Mouse (Mus musculus): ENCODE results near the gene Nsd2. TPM values are rescaled to one million over a fixed set of nuclear protein-coding genes. Genes with fewer than 3 reads are reported as not detected.

The Nsd2 gene
- total RNA-seq, 1 experiment from 2014 or later = 126 TPM

Other genes starting within 250 kb of the Nsd2 start
- 13.3 and 18.6 TPM in 2 replicates for gene Fam53a, start 191.1 kb upstream of the Nsd2 start, total RNA-seq (2017)
- 0.20 and 0.81 TPM in 2 replicates for gene Gm9903, start 190.8 kb upstream of the Nsd2 start, total RNA-seq (2017)
- gene Slbp, start 168.2 kb upstream of the Nsd2 start, total RNA-seq (2017) = 220 and 242 TPM in 2 replicates
- 103 and 133 TPM in 2 replicates for gene Tacc3, start 162.6 kb upstream of the Nsd2 start, total RNA-seq (2017)
- 18.3 and 23.0 TPM in 2 replicates for gene Tmem129, start 162.3 kb upstream of the Nsd2 start, total RNA-seq (2017)
- gene Fgfr3, start 99.1 kb upstream of the Nsd2 start, total RNA-seq (2017) = 2.2 and 3.0 TPM in 2 replicates
- gene Letm1, start 37.9 kb upstream of the Nsd2 start, total RNA-seq (2017) = 19.7 and 20.8 TPM in 2 replicates
- 29.4 and 30.5 TPM in 2 replicates for gene Nelfa, start 115.7 kb downstream of the Nsd2 start, total RNA-seq (2017)
- gene Gm1673, start 162.7 kb downstream of the Nsd2 start, total RNA-seq (2017) = 2.6 TPM in 1 of 2 replicates, not detected in the other
- 1.3 and 1.6 TPM in 2 replicates for gene Nat8l, start 175.3 kb downstream of the Nsd2 start, total RNA-seq (2017)